Mouse (Mus musculus) adrenal gland (tissue): ENCODE data around the gene Sytl3.

ENCODE experiments used
- intact Hi-C: fragments of 180-260 bp; cut with DNase I; formaldehyde crosslinking; loops from one replicate; pipeline ENCODE4 v1.15.1; 2025

Gene Sytl3

DNA sequence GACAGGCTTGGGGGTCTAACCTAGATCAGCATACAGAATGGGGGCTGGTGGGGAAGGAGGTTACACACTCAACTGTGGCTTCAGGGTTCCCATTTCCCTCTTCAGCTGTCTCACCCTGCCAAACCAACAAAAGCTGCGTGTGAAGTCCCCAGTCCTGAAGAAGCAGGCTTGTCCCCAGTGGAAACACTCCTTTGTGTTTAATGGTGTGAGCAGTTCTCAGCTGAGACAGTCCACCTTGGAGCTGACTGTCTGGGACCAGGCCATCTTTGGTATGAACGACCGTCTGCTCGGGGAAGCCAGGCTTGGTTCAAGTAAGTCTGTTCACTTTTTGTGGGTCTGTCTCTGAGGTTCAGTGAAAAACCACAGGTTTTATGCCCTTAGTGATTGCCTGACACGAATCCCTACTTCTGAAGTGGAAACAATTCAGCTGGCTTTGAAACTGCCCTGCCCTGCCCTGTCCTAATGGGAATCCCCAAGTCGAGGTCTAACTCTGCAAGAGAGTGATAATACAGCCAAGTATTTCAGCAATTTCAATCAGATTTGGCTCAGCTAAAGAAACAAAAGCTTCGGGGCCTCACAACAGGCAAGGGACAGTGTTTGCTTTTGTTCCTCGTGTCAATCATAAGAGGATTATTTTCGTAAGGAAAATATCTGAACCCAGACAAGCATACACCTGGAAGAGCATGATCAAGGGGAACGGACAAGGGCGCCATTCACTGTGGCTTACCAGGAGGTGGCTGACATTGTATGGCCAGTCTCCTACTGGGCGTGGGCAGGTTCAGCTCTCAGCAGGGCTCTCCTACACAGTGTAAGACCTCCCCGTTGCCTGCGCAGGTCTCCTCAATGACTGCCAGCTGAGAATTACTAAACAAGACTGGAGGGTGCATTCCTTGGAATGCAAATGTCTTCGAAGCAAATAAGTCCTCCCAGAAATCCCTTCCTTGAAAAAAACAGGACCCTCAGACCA, 77.7 kb downstream of the Sytl3 start:
- intact Hi-C loops: no loop called here

DNA sequence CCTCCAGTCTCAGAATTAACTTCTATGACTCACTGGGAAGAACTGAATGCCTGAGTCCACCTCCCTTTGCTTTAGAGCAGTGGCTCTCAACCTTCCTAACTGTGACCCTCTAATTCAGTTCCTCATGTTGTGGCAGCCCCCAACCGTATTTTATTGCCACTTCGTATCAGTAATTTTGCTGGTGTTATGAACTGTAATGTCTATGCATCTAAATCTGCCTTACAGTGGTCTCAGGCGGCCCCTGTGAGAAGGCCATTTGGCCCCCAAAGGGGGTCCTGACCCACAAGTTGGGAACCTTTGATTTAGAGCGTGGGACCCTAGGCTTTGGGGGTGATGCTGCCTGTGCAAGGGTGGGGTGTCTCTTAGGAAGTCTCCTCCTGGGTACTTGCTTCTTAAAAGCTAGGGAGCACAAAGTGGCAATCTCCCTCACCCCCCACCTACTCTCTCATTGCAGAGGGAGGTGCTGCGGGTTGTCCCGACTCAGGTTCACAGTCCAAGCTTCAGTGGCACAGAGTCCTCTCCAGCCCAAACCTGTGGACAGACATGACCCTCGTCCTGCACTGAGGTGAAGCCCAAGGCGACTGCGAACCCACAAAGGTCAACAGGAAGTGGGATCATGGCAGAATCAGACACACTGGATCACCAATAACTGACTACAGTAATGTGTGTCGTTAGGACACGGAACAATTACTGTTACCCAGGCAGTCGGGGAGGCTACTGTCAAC, 78.5 kb downstream of the Sytl3 start:
- intact Hi-C loops: no loop called here

DNA sequence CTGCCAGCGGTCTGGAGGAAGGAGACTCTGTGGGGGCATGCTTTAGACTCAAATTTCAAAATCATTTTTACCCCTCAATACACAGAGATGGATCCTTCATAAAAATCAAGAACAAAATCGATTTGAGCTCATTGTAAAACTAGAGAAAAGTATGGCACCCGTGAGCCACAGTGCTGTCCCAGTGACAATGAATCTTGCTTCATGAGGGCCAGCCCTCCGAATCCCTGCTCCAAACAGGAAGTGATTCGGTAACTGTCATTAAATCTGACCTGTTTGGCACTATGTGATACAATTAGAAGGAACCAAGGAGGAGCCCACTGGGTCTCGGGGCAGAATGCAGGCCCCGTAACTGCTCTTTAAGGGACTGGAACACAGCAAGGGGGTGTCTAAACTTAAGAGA, 79.9 kb downstream of the Sytl3 start:
- intact Hi-C loops: no loop called here

DNA sequence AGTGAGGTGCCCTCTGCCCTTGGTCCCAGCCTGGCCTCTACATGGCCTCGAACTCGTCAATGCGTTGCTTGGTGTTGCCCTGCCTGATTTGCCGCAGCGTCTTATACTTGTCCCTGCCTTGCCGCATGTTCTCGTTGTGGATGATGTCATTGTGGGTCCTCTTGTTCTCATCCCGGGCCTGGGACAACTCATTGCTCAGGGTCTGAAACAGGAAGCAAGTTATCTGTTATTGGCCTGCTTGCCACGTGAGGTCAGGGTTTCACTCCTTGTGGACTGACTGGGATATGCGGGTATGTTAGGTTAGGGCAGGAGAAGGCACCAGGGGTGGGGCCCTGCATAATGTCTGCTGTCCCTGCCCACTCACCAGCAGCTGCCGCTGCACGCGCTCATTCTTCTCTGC, 80.4 kb downstream of the Sytl3 start:
- intact Hi-C loops: no loop called here

DNA sequence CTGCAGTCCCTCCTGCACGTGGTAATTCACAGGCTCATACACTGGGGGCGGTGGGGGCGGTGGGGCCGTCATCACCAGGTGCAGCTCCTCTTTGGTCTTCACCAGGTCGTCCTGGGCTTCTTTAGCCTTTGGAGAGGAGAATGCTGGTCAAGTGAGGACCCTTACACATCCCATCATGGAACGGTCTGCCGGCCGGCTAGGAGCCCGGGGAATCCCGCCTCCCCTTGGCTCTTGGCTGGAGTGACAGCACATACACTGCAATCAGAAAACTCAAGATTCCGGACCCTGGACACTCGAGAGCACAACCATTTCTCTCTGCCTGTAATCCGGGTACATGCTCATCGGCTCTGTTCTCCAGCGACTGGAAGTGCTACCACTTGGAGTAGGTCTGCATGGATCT, 80.9 kb downstream of the Sytl3 start:
- intact Hi-C loops: no loop called here

DNA sequence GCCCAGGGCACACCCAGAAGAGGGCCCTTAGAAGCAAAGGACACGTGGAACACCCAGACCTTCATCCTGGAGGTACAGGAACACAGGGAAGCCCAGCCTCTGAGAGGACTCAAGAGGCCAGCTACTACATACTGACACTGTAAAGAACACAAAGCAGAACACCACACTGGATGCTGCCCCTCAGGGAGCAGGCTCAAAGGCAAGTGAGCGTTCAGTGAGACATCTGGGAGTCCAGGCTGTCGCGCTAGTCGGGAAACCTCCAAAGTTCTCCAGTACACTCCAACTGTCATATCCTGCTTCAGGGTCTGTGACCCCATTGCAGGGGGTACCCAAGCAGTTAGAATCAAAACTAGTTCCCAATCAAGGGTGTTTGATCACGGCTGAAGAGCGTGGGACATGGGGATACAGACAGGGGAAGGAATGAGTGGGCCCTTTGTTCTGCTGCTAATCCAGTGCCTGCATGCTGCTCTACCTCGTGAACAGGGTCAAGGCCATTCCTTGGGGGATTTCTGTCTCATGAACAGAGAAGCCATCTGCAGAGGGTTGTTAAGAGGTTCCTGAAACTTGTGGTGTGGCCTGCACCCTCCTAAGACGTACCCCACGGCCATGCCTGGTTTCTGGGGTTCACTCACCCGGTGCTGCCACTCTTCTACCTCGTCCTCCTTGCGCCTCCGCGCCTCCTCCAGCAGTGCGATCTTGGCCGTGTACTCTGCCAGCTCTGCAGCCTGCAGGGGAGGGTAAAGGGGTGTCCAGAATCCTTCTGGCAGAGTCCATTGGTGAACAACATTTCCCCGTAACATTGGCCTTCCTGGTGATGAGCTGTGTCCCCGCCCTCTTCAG, 81.7 kb downstream of the Sytl3 start:
- intact Hi-C loops: no loop called here

DNA sequence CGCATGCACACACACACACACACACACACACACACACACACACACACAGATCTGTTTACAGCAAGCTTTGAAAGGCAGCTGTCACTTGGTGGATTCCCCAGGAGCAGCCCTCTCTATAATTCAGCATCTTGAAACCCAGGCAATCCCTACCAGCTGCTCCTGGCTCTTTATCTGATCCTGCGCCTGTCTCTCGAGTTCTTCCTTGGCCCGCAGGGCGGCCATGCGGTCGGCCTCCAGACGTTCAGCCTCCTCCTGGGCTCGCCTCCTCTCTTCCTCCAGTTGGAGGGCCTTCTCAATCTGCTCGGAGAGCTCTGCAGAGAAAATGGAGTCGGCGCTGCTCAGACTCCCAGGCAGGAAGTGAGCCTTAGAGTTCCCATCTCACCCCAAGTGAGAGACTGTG, 82.4 kb downstream of the Sytl3 start:
- intact Hi-C loops: no loop called here

DNA sequence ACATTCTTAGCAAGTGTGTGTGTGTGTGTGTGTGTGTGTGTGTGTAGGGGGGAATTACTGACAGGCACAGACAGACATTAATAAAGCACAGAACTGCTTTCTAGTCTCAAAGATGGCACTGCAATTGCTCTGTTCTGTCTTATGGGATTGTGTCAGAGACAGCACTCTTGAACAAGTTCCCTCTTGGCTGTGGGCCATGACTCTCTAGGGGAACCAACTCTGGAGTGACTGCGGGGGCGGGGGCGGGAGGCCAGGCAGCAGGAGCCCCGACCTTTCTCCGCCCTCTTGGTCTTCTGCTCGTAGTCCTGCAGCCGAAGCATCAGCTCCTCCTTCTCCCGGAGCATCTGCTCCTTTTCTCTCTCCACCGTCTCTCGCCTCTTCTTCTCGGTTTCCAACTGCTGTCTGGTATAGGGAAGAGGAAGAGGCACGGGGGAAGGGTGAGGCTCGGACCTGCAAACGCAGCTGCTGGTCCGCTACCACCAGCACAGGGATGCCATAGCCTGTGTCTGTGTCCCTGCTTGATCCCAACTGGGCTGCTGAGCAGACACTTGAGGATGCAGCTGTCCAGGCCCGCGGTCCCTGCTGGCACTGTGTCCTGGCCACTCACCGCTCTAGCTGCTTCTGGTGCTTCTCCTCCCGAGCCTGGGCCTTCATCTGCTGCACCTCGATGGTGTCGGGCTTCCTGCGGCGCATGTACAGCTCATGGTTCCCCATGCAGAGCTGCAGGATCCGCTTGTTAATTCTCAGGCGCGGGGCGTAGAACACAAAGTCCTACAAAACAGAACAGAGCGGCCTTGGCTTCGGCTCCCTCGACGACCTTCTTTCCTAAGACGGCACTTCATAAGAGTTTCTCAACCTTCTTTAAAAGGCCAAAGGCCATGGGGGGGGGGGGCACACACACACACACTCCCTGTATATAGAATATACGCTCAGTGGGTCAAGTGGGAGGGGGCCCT, 83.5 kb downstream of the Sytl3 start:
- intact Hi-C loops: no loop called here

DNA sequence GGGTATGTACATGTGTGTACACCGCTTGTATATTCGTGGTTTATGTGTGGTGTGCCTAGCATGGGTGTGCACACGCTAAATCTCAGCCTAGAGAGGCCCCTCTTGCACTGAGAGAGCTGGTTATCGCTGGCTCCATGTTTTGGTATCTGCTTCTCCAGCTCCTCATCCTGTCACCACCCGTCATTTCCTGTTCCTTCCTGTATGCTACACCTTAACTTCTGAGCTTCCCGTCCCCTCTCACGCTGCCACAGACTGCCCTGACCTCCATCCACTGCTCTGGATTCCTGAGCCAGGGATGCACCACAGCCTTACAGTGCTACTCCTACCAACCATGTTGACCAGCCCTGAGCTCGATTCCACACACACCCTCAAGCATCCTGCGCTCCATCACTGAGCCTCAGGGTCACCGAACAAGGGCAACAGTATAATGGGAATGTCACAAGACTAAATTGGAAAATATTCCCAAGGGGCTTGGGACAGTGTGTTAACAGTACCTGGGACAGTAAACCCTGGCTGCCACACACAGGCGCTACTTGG, 84.2 kb downstream of the Sytl3 start:
- intact Hi-C loops: no loop called here

DNA sequence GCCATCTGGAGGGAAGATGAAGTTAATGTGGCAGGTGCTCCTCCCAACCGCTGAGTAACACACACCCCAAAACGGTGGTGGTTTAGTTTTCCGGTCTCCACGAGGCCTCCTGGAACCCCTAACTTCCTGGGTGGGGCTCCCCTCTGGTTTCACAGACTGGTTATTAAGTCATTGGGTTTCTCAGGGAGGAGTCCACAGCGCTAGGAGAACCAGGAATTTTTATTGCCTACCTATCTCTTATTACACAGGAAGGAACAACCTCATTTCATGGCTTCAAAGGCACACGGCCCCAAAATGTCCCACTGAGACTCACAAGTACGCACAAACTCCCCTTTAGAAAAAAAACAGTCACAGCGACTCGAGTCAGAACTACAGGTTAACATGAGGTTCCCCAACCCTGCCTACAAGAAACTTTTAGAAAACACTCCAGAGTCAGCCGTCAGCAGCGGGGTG, 84.9 kb downstream of the Sytl3 start:
- intact Hi-C loops: no loop called here

DNA sequence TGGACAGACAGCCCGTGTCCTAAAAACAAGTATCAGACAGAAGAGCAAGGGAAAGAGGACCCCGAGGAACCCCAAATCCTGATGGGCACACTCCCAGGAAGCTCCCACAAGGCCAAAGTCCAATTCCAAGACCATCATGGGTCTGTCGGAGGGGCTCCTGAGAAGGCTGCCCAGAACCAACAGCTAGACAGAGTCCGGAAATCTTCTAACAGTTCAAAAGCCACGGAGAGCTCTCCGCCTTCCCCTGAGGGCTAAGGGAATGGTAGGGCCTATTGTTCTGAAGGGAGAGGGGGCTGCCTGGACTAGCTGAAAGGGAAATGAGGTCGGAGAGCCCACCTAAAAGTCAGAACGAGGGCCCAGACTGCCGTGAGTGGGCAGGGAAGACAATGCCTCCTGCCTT, 85.5 kb downstream of the Sytl3 start:
- intact Hi-C loops: no loop called here

DNA sequence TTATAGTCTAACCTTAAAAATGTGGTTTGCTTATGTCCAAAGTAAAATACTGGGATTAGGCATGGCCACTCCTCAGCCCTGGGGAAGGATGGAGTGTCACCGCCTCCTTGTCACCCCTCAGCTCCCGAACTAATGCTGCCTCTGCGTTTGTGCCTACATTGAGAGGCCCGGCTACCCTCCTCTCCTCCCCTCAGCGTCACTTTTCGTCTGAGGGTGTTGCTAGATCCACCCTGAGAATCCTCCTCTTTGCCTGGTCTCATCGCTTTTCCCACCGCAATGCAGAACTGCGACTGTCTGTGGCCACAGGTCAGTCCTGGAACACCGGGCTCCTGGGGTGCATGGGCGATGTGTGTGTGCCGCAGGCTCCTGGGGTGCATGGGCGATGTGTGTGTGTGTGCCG, 86.0 kb downstream of the Sytl3 start:
- intact Hi-C loops: no loop called here

DNA sequence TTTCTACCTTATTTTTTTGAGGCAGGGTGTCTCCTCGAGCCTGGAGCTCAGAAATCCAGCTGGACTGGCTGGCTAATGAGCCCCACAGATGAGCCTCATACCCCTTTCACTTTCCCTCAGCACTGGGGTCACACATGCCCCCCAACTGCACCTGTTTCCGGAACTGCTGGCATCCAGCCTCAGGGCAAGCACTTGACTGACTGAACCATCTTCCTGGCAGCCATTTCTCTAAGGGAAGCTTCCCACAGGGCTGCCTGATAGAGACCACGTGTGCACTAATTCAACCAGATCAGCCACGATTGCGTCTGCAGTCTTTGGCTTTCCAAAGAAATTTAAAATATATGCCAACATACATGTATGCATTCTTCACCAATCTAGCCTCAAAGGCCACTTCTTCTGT, 86.6 kb downstream of the Sytl3 start:
- intact Hi-C loops: no loop called here

DNA sequence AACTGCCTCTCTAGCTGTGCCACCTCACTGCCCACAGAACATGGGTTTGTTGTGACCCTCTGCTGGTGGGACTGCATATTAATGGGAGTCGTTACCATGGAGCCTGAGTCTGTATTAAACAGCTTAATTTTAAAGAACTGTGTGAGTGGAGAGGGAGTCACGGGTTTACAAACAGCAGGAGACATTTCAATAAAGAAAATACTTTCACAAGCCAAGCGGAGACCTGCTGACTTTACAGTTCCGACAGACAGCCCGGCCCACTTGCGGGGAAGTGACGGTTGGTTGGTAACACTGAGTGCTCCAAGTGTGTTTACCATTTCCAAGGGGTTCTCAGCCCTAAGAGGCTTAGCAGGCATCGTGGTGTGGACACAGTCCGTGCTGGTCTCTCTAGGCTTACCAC, 87.1 kb downstream of the Sytl3 start:
- intact Hi-C loops: no loop called here

DNA sequence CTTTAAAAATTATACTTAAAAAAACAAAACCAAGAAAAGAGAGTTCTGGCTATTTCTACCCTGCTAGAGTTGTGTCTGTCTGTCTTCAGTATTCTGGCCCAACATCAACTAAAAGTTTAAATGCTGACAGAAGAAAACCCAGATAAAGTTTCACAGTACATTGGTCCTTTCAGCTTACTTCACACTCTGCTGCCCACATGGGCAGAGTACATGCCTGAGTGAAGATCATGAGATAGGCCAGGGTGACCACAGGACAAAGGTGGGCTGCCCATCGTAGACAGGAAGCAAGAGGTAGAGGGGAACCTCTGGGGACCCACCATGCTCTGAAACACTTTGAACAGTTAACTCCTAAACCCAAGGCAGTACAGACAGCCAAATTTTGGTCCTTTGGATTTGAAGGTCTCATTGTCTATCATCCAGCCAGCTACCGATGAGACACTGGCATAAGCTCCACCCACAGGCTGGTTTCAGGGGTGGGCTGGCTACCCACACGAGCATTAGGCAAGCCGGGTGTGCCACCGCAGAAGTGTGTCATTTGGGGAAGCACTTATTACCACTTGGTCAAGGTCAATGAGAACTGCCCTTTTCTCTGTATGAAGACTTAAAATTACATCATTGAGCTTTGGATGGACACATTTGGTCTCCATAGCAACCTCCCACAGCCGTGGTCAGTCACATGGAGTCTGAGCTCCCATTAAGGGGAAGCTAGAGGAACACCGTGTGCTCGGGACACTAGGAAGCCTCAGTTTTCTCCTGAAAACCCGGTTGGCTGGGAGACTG, 87.7 kb downstream of the Sytl3 start:
- intact Hi-C loops: no loop called here

DNA sequence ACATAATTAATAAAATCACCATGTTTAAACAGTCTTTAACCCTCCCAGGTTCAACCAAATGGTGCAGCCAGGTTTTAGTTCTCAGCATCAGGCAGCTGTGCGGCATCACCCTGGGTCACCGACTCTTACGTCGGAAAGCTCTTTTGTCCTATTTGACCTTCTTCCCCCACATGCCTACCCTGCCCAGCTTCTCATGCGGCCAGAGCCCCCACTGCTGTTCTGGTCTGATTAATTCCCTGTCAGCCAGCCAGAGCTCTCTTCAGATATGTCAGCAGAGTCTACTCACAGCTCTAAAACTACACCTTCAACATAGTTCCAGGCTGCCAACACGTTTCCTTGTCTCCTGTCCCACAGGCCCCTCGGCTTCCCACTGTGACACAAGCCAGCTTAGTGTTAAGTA, 88.6 kb downstream of the Sytl3 start:
- intact Hi-C loops: no loop called here

DNA sequence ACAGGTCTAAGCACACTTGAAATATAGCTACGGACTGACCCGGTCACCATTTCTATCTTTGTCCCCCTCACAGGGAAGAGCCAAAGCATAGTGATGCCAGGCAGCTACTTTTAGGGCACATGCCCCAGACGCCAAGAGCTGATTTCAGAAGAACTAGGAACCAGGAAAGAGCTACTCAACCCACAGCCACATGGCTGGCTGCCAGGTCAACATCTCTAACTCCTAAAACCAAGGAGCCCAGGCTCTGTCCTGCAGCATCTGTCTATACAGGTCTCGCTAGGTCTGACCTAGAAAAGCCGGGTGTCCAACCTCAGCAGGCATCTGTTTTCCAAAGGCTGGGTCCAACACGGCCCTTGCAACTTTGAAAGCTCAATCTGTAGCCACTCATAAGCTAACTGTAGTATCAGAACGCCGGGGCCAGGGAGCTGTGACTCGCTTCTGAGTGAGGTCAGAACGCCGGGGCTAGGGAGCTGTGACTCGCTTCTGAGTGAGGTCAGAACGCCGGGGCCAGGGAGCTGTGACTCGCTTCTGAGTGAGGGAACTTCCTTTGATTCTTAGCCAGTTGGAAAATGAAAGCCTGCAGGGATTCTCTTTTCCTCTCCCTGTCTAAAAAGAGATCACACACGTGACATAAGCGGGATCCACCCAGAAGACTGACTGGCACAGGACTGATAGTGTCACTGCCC, 90.0 kb downstream of the Sytl3 start:
- intact Hi-C loops: no loop called here

DNA sequence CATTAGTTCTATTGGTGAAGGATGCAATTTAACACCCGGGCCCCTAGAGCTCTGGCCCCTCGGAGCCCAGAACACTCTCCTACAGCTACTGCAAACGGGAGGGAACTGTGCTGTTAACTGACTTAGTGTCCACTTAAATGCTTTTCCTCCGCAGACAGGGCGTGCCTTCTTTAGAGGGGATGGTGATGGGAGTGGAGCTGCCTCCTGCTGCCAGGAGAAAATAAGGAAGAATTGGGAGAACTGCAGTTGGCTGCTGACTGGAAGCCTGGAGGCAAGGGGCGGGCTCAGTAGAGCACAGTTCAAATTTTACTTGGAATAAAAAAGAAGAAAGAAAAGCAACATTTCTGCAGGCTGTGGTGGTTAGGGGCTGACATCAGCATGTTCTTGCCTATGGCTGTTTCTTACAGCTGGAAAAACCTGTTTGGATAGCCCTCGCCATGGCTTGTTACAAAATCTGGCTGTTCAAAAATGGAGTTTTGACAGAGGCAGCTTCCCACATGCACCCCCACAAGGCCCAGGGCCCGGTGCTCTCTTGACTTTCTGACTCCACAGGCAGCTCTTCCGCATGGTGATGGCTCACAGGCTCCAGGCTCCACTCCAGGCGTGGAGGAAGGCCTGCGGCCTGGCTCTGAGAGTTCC, 92.4 kb downstream of the Sytl3 start:
- intact Hi-C loops: no loop called here
